Mouse (Mus musculus) midbrain, postnatal 0 days (tissue): ENCODE measurements at regions not wholly inside any gene's neighbourhood (a gene's known extent, or its start where the extent isn't known, plus 50 kb on each side); places are given as distances from the start of the nearest gene placed in this dataset.

Source experiments
- ATAC-seq: fragments of 200-750 bp; cut with Nextera tagmentation; 2 replicates; pipeline ENCODE4 v1.8.0; 2017; ENCODE audit warnings: moderate number of reproducible peaks, mild to moderate bottlenecking, moderate TSS enrichment, moderate library complexity; ENCODE audit not compliant: low FRiP score
- DNase-seq: peaks from one replicate; pipeline ENCODE4 v3.0.0-alpha.2; 2015; ENCODE audit warnings: low spot score
- H3K27ac ChIP-seq: fragments of 300-500 bp; sonication (generic); 2 replicates; pipeline ENCODE4 v1.5.1; 2014; ENCODE audit warnings: low read depth, mild to moderate bottlenecking, low read length, mixed read lengths
- H3K27me3 ChIP-seq: fragments of 300-500 bp; sonication (generic); 2 replicates; pipeline ENCODE4 v1.6.1; 2014; ENCODE audit warnings: low read length, control low read depth, mixed read lengths; ENCODE audit not compliant: insufficient read depth
- H3K36me3 ChIP-seq: fragments of 300-500 bp; sonication (generic); 2 replicates; pipeline ENCODE4 v1.6.1; 2014; ENCODE audit warnings: low read length, control low read depth, mixed read lengths; ENCODE audit not compliant: insufficient read depth
- H3K4me1 ChIP-seq: fragments of 300-500 bp; sonication (generic); 2 replicates; pipeline ENCODE4 v1.6.1; 2014; ENCODE audit warnings: mild to moderate bottlenecking, control low read depth, antibody characterized with exemption, low read length, mixed read lengths; ENCODE audit not compliant: insufficient read depth
- H3K4me2 ChIP-seq: fragments of 300-500 bp; sonication (generic); 2 replicates; pipeline ENCODE4 v1.6.1; 2014; ENCODE audit warnings: low read depth, mild to moderate bottlenecking, low read length, mixed read lengths; ENCODE audit not compliant: poor library complexity, severe bottlenecking
- H3K4me3 ChIP-seq: fragments of 300-500 bp; sonication (generic); 2 replicates; pipeline ENCODE4 v1.5.1; 2014; ENCODE audit warnings: low read depth, mild to moderate bottlenecking, low read length, moderate library complexity
- H3K9ac ChIP-seq: fragments of 300-500 bp; sonication (generic); replicated peaks from 2 replicates; pipeline ENCODE4 v1.6.1; 2014; ENCODE audit warnings: mild to moderate bottlenecking, low read length, moderate library complexity, mixed read lengths; ENCODE audit not compliant: poor library complexity, severe bottlenecking
- H3K9me3 ChIP-seq: fragments of 300-500 bp; sonication (generic); 2 replicates; pipeline ENCODE4 v1.6.1; 2016; ENCODE audit warnings: low read length, control low read depth
- CTCF ChIP-seq: IDR thresholded peaks from 2 replicates; pipeline ENCODE4 v1.5.1; 2016; ENCODE audit warnings: antibody characterized with exemption, mild to moderate bottlenecking
- WGBS: fragments of 180-500 bp; shearing (Covaris S2); extraction: QIAGEN DNeasy Blood & Tissue Kit; methylation state at CpG from one replicate; pipeline ENCODE4 v1.1.7; 2014; 5-methylcytosine and 5-hydroxymethylcytosine counted together

DNA sequence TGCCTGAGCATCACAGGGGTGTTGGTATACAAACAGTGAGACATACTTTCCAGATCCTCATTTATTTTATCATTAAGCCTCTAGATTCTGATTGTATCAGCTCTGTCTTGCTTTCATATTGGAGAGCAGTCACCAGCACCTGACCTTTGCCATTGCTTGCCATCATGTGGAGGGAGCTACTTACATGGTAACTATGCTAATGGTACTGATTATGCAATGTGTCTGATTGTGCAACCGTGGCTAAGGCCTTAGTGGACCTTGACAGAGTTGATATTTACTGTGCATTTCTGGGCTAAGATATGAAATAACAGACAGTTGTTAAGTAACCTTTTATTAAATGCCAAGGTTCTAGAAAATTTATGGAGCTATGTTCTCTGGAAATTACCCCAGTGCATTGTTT, 180.7 kb downstream of the 1700064H15Rik start:
- Histone ChIP-seq H3K4me3 (no peak overlapping the region), H3K4me1 (no peaks in the 10 kb centered on the region), H3K27me3 (no peaks in the 10 kb centered on the region), H3K4me2 (no peak overlapping the region), H3K9me3 (no peaks in the 10 kb centered on the region), H3K36me3 (no peaks in the 10 kb centered on the region), H3K9ac (no peak overlapping the region), H3K27ac (no peak overlapping the region)
- DNase-seq, result no peak
- WGBS, result 72% methylated on average over 1 of the region's 1 CpGs
- no peak for TF ChIP-seq CTCF
- ATAC-seq, result no peak

DNA sequence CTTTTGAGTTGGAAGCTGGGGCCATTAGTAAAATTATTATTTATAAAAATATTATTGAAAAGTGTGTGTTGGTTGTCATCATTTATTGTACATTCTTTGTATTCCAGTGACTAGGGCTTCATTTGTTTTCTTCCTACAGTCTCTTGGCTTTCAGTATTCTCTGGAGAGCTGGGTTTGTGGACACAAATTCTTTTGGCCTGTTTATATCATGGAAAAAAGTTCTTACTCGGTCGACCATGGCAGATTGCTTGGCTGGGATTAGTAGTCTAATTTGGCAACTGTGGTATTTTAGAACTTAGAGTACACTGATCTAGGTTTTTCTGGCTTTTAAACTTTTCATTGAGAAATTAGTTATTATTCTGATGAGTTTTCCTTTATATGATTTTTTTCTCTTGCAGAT, 183.6 kb downstream of the 1700064H15Rik start:
- Histone ChIP-seq H3K36me3 (no peaks in the 10 kb centered on the region), H3K27ac (no peak overlapping the region), H3K4me3 (no peak overlapping the region), H3K9ac (no peak overlapping the region), H3K27me3 (no peaks in the 10 kb centered on the region), H3K4me2 (no peak overlapping the region), H3K9me3 (no peaks in the 10 kb centered on the region), H3K4me1 (no peaks in the 10 kb centered on the region)
- no peak for ATAC-seq
- peak; percentile 5 for DNase-seq
- WGBS, result 65% methylated on average over 2 of the region's 2 CpGs
- TF ChIP-seq CTCF, result no peak

DNA sequence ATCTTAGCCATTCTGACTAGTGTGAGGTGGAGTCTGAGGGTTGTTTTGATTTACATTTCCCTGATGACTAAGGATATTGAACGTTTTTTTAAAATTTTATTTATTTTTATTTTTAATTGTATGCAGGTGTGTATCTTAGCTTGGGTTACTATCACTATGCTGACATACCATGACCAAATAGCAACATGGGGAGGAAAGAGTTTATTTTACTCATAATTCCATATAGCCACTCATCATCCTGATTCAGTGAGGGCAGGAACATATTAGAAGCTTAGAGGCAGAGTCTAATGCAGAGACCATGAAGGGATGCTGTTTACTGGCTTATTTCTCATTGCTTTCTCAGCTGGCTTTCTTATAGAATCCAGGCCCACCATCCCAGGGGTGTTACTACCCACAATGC, 186.7 kb downstream of the 1700064H15Rik start:
- no peaks in the 10 kb centered on the region for H3K9me3 ChIP-seq
- H3K9ac ChIP-seq, result no peak overlapping the region
- no peaks in the 10 kb centered on the region for H3K27me3 ChIP-seq
- H3K4me2 ChIP-seq, result no peak overlapping the region
- H3K4me1 ChIP-seq, result no peaks in the 10 kb centered on the region
- no peak for DNase-seq
- no peak for TF ChIP-seq CTCF
- H3K4me3 ChIP-seq, result no peak overlapping the region
- WGBS, result 71% methylated on average over 1 of the region's 1 CpGs
- ATAC-seq, result no peak
- H3K27ac ChIP-seq, result no peak overlapping the region
- no peaks in the 10 kb centered on the region for H3K36me3 ChIP-seq

DNA sequence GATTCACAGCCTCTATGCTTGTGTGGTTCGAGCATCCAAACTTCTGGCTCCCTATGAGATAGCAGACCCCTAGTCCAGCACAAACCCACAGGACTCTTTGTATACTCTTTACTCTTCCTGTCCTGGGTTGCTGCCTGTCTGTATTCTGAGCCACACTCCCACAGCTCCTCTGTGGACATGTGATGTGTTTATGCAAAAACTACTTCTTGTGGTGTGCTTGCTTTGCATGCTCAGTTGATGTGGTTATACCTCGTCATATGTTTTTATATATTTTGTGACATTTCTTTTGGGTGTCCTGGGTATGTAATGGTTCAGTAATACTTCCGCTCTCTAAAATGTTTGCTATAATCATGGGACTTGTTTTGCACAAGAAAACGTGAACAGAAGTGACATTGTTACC, 198.3 kb downstream of the 1700064H15Rik start:
- no peak for DNase-seq
- H3K9me3 ChIP-seq, result no peaks in the 10 kb centered on the region
- H3K4me1 ChIP-seq, result no peaks in the 10 kb centered on the region
- H3K36me3 ChIP-seq, result no peaks in the 10 kb centered on the region
- H3K4me2 ChIP-seq, result no peak overlapping the region
- no peak for ATAC-seq
- no peak overlapping the region for H3K9ac ChIP-seq
- H3K4me3 ChIP-seq, result no peak overlapping the region
- WGBS, result 88% methylated on average over 4 of the region's 4 CpGs
- H3K27ac ChIP-seq, result no peak overlapping the region
- TF ChIP-seq CTCF, result no peak
- H3K27me3 ChIP-seq, result no peaks in the 10 kb centered on the region

DNA sequence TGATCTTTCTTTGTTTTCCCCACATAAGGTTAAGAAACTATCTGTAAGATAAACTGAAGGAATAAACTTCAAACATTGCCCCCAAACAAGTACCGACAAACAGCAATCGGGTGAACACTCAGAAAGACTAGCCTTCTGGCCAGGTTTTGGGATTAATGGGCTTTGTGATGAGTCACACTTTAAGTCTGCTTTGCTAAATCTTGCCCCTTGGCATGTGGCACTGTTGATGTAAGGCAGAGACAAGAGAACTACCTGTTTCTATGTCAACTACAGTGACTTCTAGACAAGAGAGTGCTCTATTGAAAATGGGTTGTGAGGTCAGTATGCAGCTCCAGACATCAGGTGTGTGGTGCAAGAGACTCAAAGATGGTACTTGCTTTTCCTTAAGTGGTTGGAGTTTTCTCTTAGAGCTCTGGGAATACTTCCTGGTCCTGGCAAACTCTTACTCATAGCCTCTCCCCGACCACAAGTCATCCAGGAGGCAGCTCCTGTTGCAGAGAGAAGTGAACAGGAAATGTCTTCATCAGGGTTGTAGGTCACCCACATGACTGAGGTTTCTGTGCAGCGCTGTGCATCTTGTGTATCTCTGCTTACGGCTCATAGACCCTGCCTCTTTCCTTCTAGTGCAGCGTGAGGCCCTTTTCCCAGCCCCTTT, 198.9 kb downstream of the 1700064H15Rik start:
- ATAC-seq (no peak), DNase-seq (no peak)
- H3K9ac ChIP-seq, result no peak overlapping the region
- no peak for TF ChIP-seq CTCF
- H3K36me3 ChIP-seq, result no peaks in the 10 kb centered on the region
- no peaks in the 10 kb centered on the region for H3K27me3 ChIP-seq
- no peak overlapping the region for H3K4me3 ChIP-seq
- H3K4me1 ChIP-seq, result no peaks in the 10 kb centered on the region
- H3K9me3 ChIP-seq, result no peaks in the 10 kb centered on the region
- WGBS, result 84% methylated on average over 6 of the region's 6 CpGs
- no peak overlapping the region for H3K27ac ChIP-seq
- no peak overlapping the region for H3K4me2 ChIP-seq

DNA sequence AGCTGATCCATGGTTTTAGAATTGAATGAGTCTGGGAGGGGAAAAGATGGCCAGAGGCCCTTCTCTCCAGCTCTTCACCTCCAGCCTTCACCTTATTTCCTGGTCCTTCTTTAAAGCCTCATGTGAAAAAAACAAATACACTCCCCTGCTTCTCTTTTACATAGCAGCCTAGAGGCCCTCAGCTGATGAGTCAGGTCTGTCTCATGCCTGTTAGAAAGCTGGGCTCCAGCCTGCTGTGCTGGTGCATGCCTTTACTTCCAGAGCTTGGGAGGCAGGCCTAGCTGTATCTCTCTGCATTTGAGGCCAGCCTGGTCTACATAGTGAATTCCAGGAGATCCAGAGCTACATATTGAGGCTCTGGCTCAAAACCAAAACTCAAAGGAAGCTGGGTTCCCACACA, 199.5 kb downstream of the 1700064H15Rik start:
- TF ChIP-seq CTCF, result no peak
- no peak for ATAC-seq

More for the DNA sequence above, 199.5 kb downstream of the 1700064H15Rik start:
- no peaks in the 10 kb centered on the region for H3K36me3 ChIP-seq
- no peak overlapping the region for H3K4me2 ChIP-seq
- H3K4me3 ChIP-seq, result no peak overlapping the region
- no peaks in the 10 kb centered on the region for H3K4me1 ChIP-seq
- H3K27ac ChIP-seq, result no peak overlapping the region
- H3K27me3 ChIP-seq, result no peaks in the 10 kb centered on the region
- no peak overlapping the region for H3K9ac ChIP-seq
- no peak for DNase-seq
- no peaks in the 10 kb centered on the region for H3K9me3 ChIP-seq
